Mouse (Mus musculus): ENCODE measurements around the gene Cebpe.

DNA sequence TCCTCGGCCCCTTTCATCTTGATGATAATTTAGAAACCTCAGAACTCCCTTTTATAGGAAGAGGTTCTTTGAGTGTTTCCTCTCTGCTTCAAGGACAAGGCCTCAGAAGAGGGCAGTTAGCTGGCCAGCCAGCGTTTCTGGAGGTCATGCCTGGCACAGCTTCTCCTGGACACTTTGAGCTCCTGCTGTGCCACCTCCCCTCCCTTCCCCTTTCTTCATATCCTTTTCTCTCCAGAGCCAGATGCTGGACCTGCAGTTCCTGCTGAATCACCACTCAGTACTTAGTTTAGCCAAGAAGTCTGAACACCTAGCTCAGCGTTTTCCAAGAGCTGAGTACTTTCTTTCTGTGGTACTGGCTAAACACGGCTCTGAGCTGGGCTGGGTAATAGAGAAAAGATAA, 37.3 kb upstream of the Cebpe start:
- TF ChIP-seq ZNF384 (IDR thresholded peaks at IDR 0.05; ENCODE audit: low read depth, low read length): no peak
- no peak for TF ChIP-seq MAFK (IDR thresholded peaks at IDR 0.05; ENCODE audit: insufficient read depth, low read depth, low read length)
